Mouse (Mus musculus) adrenal gland, postnatal 0 days (tissue): Measurements from ENCODE around the gene Enox1. TPM values are rescaled to one million over a fixed set of nuclear protein-coding genes. Genes with fewer than 3 reads are reported as not detected.

Source experiments
- polyA plus RNA-seq: library from polyadenylated mRNA; unstranded; fragments of >200 nt; fragmentation: Nextera tagmentation; extraction: Ambion mirVana; gene quantifications from 2 replicates; pipeline ENCODE4 v1.2.1, GENCODE M21; 2015

Enox1 gene
- polyA plus RNA-seq = 5.8 and 10.2 TPM in 2 replicates

DNA sequence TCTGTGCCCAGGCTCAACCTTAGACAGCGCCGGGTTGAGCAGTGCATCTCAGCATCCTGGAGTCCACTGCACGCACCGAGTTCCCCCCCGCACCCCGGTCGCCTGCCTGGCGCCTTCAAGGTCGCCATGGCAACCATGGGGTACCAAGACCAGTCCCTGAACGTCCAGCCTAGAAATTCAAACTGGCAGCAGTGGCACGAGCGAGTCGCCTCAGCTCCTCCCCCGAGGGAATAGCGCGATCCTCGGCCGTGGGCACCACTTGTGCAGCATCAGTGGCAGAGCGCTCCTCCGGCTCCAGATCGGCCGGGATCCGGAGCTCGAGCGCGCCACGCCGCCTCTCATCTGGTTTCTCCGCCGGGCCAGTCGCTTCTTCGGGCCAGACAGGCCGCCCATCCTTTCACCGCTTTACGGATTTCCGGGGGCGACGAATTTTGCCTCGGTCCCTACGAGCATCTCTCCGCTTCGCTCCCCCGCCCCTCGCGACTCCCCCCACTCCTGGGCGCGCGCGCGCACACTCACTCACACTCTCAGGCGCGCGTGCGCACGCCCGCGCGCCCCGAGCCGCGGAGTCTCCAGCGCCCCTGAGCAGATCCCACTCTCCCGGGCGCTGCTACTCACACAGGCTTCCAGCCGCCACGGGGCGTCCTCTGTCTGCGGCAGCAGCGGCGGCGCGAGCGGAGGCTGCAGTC is at the start of gene Enox1:
Enox1 (plus strand) TSS at position 542 of the 689 bp plus-strand sequence.

Other genes starting within 250 kb of the Enox1 start
- 30.1 and 34.5 TPM in 2 replicates for gene Ccdc122, start 120.0 kb upstream of the Enox1 start, polyA plus RNA-seq
- 5.4 and 7.8 TPM in 2 replicates for gene Lacc1, start 119.9 kb upstream of the Enox1 start, polyA plus RNA-seq